7 mouse cellular contexts compared by ENCODE assay signal in genomic region chr11:75794602-75795320, GRCm38 (mm10). TPM values are rescaled to one million over a fixed set of nuclear protein-coding genes. Genes with fewer than 3 reads are reported as not detected.
DNase-seq lines count a peak whose midpoint lies in the region; ATAC-seq and TF ChIP-seq lines count a peak whose summit lies in the region.

No protein-coding gene starts in this region.

- peaks cover 11% of the 10 kb centered on the region for H3K4me1 ChIP-seq in forebrain, embryonic 15.5 days
- 0 out of 2 replicates have a peak, but pooled peaks cover 3% of the 10 kb centered on the region for H3K4me1 ChIP-seq in limb, embryonic 14.5 days (ENCODE audit: control insufficient read depth, insufficient read depth, low read length)
- H3K4me1 ChIP-seq in small intestine, adult 2 months (ENCODE audit: control insufficient read depth, insufficient read depth, insufficient read length, low read length) = no peaks in the 10 kb centered on the region

- DNase-seq in left cerebral cortex, adult 2 months (ENCODE audit: extremely low spot score in 1 of 2, low spot score in 2 of 2) = no peak
- DNase-seq in left cerebral cortex, adult 9 months (ENCODE audit: low spot score in 2 of 2) = no peak
- no peak for DNase-seq in limb, embryonic 14.5 days (ENCODE audit: low spot score)
- DNase-seq in layer of hippocampus, postnatal 25 days (ENCODE audit: extremely low spot score in 1 of 2, low spot score in 1 of 2) = no peak

- TF ChIP-seq CTCF in left cerebral cortex, adult 2 months (IDR thresholded peaks at IDR 0.05) = no peak
- no peak for TF ChIP-seq CTCF in small intestine, adult 2 months (IDR thresholded peaks at IDR 0.05; ENCODE audit: extremely low read depth, insufficient read length, insufficient replicate concordance, low read depth, low read length)

- peak overlapping the region; percentile 52 for H3K9ac ChIP-seq in forebrain, embryonic 15.5 days (replicated peaks)
- peak overlapping the region; percentile 66 for H3K9ac ChIP-seq in limb, embryonic 14.5 days (ENCODE audit: low read depth, low read length, severe bottlenecking)

- H3K27ac ChIP-seq in left cerebral cortex, adult 2 months = no peak overlapping the region
- no peak overlapping the region for H3K27ac ChIP-seq in forebrain, embryonic 15.5 days (replicated peaks)
- no peak overlapping the region for H3K27ac ChIP-seq in limb, embryonic 14.5 days (replicated peaks; ENCODE audit: low read depth, low read length)
- no peak overlapping the region for H3K27ac ChIP-seq in small intestine, adult 2 months (ENCODE audit: insufficient read depth, low read depth, low read length)

- no peaks in the 10 kb centered on the region for H3K9me3 ChIP-seq in forebrain, embryonic 15.5 days
- H3K9me3 ChIP-seq in limb, embryonic 14.5 days (ENCODE audit: control insufficient read depth, low read length) = no peaks in the 10 kb centered on the region

- 7% methylated on average over 45 of the region's 45 CpGs for WGBS in forebrain, embryonic 15.5 days
- 12% methylated on average over 17 of the region's 45 CpGs for WGBS in limb, embryonic 14.5 days
- 17% methylated on average over 45 of the region's 45 CpGs for WGBS in small intestine, adult 2 months

- no peak for ATAC-seq in forebrain, embryonic 15.5 days (replicated peaks)
- no peak for ATAC-seq in limb, embryonic 14.5 days (ENCODE audit: low FRiP score, low read depth)
- ATAC-seq in cerebellum, adult (ENCODE audit: insufficient number of reproducible peaks, low FRiP score, low TSS enrichment) = no peak

- peak overlapping the region; percentile 66 for H3K4me2 ChIP-seq in forebrain, embryonic 15.5 days (replicated peaks)
- H3K4me2 ChIP-seq in limb, embryonic 14.5 days (replicated peaks; ENCODE audit: low read depth, low read length, severe bottlenecking) = peak overlapping the region; percentile 68

- peaks cover 40% of the 10 kb centered on the region for H3K27me3 ChIP-seq in forebrain, embryonic 15.5 days
- H3K27me3 ChIP-seq in limb, embryonic 14.5 days (ENCODE audit: control insufficient read depth, insufficient read depth, low read length) = peaks cover 37% of the 10 kb centered on the region
- H3K27me3 ChIP-seq in small intestine, adult 2 months (ENCODE audit: control insufficient read depth, insufficient read depth, low read length) = peaks cover 29% of the 10 kb centered on the region

- H3K4me3 ChIP-seq in left cerebral cortex, adult 2 months = peak overlapping the region; percentile 47
- peak overlapping the region; percentile 53 for H3K4me3 ChIP-seq in forebrain, embryonic 15.5 days
- H3K4me3 ChIP-seq in limb, embryonic 14.5 days (replicated peaks; ENCODE audit: low read length) = peak overlapping the region; percentile 50
- peak overlapping the region; percentile 50 for H3K4me3 ChIP-seq in small intestine, adult 2 months (ENCODE audit: low read depth, low read length)

- H3K36me3 ChIP-seq in forebrain, embryonic 15.5 days = no peaks in the 10 kb centered on the region
- H3K36me3 ChIP-seq in limb, embryonic 14.5 days (ENCODE audit: control insufficient read depth, insufficient read depth, low read length) = no peaks in the 10 kb centered on the region
- no peaks in the 10 kb centered on the region for H3K36me3 ChIP-seq in small intestine, adult 2 months (ENCODE audit: control insufficient read depth, insufficient read depth, low read length)

- TF ChIP-seq POLR2A in limb, embryonic 14.5 days (IDR thresholded peaks at IDR 0.05; ENCODE audit: borderline replicate concordance, extremely low read depth, insufficient read depth, insufficient read length) = no peak
- no peak for TF ChIP-seq POLR2A in small intestine, adult 2 months (IDR thresholded peaks at IDR 0.05; ENCODE audit: low read depth, low read length)

- intact Hi-C loops in left cerebral cortex, adult 2 months (cut with DNase I) = no loop called here

RNA-seq across cellular contexts. Expression of gene Doc2b, which starts 1.1 kb away (rescaled TPM):
- total RNA-seq in left cerebral cortex, adult 2 months (2021) = 10 to 100 TPM; 17.9 to 26.7 TPM
- 2.0 and 2.1 TPM in 2 replicates for polyA plus RNA-seq in forebrain, embryonic 15.5 days (2015; fragmentation: Nextera tagmentation; extraction: Ambion mirVana)
- 3.8 and 3.9 TPM in 2 replicates for polyA plus RNA-seq in limb, embryonic 14.5 days (2012; rRNA removed)
- polyA plus RNA-seq in limb, embryonic 14.5 days (2014; fragmentation: Nextera tagmentation; extraction: Ambion mirVana) = 1.6 and 1.7 TPM in 2 replicates
- polyA plus RNA-seq in small intestine, adult 2 months (2012; rRNA removed) = 0.23 and 0.27 TPM in 2 replicates
- 100 to 1,000 TPM; 107 to 111 TPM for total RNA-seq in layer of hippocampus, postnatal 25 days (2021)
